Mouse (Mus musculus) Muller cell, postnatal 12 days (primary cell): ENCODE data around the gene Fpgs.
A peak's percentile ranks its signal among the peaks of the same experiment; 100 is the strongest.

ENCODE experiments used
- DNase-seq: peaks from one replicate; pipeline ENCODE4 v3.0.0-alpha.2; 2015; ENCODE audit errors: inconsistent ontology term

Gene Fpgs

DNA sequence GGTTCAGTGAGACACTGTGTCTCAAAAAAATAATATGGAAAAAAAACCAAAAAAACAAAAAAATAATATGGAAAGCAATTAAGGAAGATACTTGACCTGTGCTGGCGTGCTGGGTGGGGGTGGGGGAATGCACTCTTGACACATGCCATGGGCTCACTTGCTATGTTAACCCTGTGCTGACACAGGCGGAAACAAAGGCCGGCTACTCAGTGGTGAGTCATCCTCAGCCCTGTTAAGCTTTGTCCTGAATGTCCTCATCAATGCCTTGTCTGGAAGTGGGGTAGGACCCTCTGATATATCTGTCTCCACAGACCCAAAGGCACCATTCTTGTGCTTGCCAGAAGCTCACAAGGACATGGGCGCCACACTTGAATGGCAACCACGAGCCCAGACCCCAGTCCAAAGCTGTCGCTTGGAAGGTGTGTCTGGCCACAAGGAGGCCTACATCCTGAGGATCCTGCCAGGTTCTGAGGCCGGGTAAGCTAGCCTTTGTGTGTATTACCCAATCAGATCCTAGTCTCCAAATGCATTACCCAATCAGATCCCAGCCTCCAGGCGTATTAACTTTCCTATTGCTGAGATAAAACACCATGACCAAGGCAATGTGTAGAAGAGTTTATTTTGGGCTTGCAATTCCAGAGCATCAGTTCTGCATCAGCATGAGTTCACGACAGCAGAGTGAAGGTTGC is 31.9 kb downstream of the Fpgs start:
- peak; percentile 44 for DNase-seq

GRCm38 (mm10) chr2:32671147-32671546 is 32.8 kb downstream of the Fpgs start:
- DNase-seq = no peak

DNA sequence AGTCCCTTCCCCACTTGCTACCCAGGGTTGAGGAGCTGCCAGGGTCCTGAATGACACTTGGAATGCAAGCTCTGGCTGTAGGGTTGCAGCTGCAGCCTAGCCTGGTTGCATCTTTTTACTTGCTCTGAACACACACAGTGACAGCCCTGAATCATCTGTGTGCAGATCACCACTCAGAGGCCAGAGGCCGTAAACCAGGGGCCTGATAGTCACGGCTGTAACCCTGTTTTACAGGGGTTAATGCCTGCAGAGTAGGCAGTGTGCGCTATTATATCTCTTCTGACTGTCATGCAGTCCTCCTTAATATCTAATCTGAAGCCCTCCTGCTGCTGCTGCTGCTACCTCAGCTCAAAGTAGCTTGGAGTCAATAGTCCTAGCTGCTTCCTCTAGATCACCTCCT is 34.1 kb downstream of the Fpgs start:
- DNase-seq = no peak

DNA sequence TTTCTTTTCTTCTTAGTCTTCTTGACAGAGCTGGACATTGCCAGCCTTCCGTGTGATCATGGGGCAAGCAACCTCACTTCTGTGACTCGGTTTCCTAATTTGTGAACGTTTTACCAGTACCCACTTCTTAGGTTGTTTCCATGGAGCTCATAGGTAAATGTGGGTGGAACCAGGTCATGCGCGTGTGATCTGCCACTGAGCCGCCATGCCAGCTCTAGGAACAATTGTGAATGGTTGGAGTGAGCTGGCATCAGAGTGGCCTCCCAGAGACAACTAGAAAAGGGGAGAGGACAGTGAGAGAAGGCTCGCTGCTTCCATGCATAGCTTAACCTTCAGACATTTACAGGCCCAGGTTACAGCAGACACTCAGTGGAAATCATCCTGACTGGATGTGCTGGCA is 35.8 kb downstream of the Fpgs start:
- DNase-seq = peak; percentile 68

DNA sequence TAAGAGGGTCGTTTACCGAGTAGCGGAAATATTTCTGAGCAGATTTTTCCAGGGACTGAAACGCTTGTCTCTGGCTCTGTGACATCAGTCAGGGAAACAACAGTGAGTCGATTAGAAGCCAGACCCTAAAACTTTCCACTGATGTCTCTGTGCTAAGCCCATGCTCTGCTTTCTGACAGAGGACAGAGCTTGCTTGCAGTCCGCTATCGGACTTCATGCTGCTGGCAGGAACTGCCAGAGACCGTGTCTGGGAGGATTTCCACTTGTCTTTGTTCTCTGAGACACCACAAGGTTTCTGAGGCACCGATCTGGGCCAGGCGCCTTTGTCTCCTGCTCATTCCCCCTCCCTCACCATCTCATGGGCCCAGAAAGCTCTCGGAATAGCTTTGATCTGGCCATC is 36.2 kb downstream of the Fpgs start:
- peak; percentile 79 for DNase-seq

- DNase-seq = no peak
Observed at GRCm38 (mm10) chr2:32665853-32666252, 38.1 kb downstream of the Fpgs start.

DNA sequence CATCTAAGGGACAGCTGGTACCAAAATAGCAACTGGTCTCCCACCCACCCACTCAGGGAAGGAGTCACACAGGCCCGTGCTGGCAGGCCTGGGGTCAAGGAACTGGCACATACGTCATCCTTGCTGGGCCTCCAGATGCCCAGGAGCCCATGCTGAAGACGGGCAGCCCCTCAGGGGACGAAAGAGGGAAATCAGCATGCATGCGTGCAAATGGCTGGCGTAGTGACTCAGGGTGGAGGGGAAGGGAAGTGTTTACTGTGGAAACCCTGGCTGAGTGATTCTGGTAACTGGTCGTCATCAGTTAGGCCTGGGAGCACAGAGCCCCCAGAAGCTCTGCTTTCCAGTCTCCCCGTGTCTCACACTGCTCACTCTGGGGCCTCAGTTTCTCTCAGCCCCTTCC is 38.6 kb downstream of the Fpgs start:
- no peak for DNase-seq

DNA sequence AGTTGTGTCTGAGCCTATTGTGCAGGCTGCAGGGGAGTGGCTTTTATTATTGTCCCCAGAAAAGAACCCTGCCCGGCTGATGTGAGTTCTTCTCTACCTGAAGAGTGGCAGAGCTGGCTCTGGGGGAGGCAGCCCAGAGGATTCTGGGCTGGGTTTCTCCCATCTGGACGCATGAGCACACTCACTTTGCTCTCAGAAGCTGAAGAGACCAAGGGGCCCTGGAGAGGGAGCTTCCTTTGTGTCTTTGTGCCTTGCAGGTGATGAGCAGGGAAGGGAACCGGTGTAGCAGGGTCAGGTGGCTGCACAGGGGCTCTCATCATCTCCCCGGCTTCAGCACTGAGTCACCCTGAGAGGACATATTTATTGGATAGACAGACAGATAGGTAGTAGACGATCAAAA is 41.7 kb downstream of the Fpgs start:
- DNase-seq = no peak

- peak; percentile 83 for DNase-seq
Observed at GRCm38 (mm10) chr2:32661509-32662107, 42.3 kb downstream of the Fpgs start.

DNA sequence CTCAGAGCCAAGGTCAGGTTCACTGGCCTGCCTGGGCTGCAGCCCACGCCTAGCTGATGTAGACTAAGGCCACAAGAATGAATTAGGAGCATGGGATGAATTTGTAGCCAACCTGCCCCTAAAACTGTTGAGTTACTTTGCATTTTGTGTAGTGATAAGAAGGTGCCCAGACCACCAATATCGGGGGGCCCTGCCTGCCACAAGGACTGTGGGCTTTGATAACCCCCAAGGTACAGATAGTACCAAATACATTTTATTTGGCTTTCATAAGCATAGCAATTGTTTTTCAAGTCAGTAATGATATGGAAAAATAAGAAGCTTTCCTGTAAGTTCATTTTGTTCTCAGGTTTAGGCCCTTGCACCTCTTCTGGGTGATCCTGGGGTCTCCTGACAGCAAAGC is 45.1 kb downstream of the Fpgs start:
- no peak for DNase-seq

GRCm38 (mm10) chr2:32655826-32656225 is 48.1 kb downstream of the Fpgs start:
- no peak for DNase-seq

GRCm38 (mm10) chr2:32655394-32655744 is 48.6 kb downstream of the Fpgs start:
- DNase-seq = no peak

GRCm38 (mm10) chr2:32654743-32655393 is 49.1 kb downstream of the Fpgs start:
- no peak for DNase-seq

- peak; percentile 94 for DNase-seq
Observed at GRCm38 (mm10) chr2:32653764-32654163, 50.2 kb downstream of the Fpgs start.

GRCm38 (mm10) chr2:32647366-32647765 is 56.6 kb downstream of the Fpgs start:
- no peak for DNase-seq

GRCm38 (mm10) chr2:32646379-32647056 is 57.4 kb downstream of the Fpgs start, which contains the start of gene Eng:
Eng (plus strand) TSS chr2:32646595.
- no peak for DNase-seq

GRCm38 (mm10) chr2:32645647-32646046 is 58.3 kb downstream of the Fpgs start:
- no peak for DNase-seq

GRCm38 (mm10) chr2:32644799-32645475 is 59.0 kb downstream of the Fpgs start:
- DNase-seq = no peak

DNA sequence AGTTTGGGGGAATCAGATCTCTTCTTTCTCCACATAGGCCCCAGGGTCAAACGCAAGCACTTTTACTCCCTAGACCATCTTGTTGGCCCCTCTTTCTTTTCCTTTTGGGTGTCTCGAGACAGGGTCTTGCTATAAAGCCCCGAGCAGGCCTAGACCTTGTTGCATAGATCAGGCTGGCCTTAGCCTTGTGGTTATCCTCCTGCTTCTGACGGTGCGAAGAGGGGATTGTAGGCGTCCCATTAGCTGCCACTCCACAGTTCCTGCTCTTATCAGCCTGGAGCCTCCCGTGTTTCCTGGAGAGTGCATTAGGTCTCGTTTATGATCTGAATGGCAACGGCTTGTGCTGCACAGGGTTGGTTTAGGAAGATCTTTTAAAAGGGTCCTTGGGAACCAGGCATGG is 59.9 kb downstream of the Fpgs start:
- DNase-seq = no peak

- no peak for DNase-seq
Observed at GRCm38 (mm10) chr2:32642813-32643212, 61.1 kb downstream of the Fpgs start.

- DNase-seq = no peak
Observed at GRCm38 (mm10) chr2:32641810-32642209, 62.1 kb downstream of the Fpgs start.

DNA sequence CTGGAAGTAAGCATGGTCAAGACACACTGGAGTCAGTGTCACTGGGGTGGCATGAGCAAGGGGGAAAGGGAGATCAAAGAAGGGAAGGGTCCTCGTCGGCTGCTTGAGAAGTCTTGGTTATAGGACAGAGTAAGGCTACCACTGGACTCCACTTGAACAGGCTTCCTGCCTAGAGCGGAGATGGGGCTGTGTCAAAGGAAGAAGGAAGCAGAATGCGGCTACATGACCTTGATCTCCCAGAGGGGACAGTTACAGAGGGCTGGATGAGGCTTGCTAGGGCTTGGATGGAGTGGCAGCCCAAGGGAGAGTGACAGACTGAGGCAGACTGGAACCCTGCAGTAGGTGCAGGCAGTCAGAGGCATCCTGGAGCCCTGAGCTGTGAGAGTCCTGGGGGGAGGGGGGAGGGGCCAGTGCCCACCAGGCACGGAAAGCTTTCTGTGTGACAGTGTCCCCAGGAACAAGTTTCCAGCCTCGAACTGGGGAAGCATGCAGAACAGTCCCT is 63.3 kb downstream of the Fpgs start:
- DNase-seq = no peak
